Mouse (Mus musculus) kidney, postnatal 0 days (tissue): ENCODE results near the gene Gstt3. TPM values are rescaled to one million over a fixed set of nuclear protein-coding genes. Genes with fewer than 3 reads are reported as not detected.

Source experiments
- ATAC-seq: fragments of 200-750 bp; cut with Nextera tagmentation; replicated peaks from 2 replicates; pipeline ENCODE4 v1.8.0; 2017; ENCODE audit warnings: low read depth, moderate number of reproducible peaks, moderate TSS enrichment, moderate library complexity; ENCODE audit not compliant: low FRiP score
- DNase-seq: peaks from one replicate; pipeline ENCODE4 v3.0.0-alpha.2; 2016; ENCODE audit warnings: low spot score
- H3K27ac ChIP-seq: fragments of 300-500 bp; sonication (generic); 2 replicates; pipeline ENCODE4 v1.5.1; 2014; ENCODE audit warnings: mild to moderate bottlenecking
- H3K27me3 ChIP-seq: fragments of 300-500 bp; sonication (generic); 2 replicates; pipeline ENCODE4 v1.6.1; 2014; ENCODE audit warnings: low read length, mixed read lengths; ENCODE audit not compliant: insufficient read depth
- H3K36me3 ChIP-seq: fragments of 300-500 bp; sonication (generic); 2 replicates; pipeline ENCODE4 v1.6.1; 2014; ENCODE audit warnings: low read length, mixed read lengths; ENCODE audit not compliant: insufficient read depth
- H3K4me1 ChIP-seq: fragments of 300-500 bp; sonication (generic); replicated peaks from 2 replicates; pipeline ENCODE4 v1.6.1; 2014; ENCODE audit warnings: antibody characterized with exemption, low read length, mixed read lengths; ENCODE audit not compliant: insufficient read depth
- H3K4me2 ChIP-seq: fragments of 300-500 bp; sonication (generic); 2 replicates; pipeline ENCODE4 v1.6.1; 2014; ENCODE audit warnings: mild to moderate bottlenecking, low read length, moderate library complexity, mixed read lengths
- H3K4me3 ChIP-seq: fragments of 300-500 bp; sonication (generic); replicated peaks from 2 replicates; pipeline ENCODE4 v1.5.1; 2014; ENCODE audit warnings: low read depth, low read length
- H3K9ac ChIP-seq: fragments of 300-500 bp; sonication (generic); 2 replicates; pipeline ENCODE4 v1.6.1; 2014; ENCODE audit warnings: low read depth, low read length
- H3K9me3 ChIP-seq: fragments of 300-500 bp; sonication (generic); replicated peaks from 2 replicates; pipeline ENCODE4 v1.6.1; 2016; ENCODE audit warnings: low read length, inconsistent platforms, mixed read lengths
- CTCF ChIP-seq: IDR thresholded peaks from 2 replicates; pipeline ENCODE4 v1.5.1; 2016; ENCODE audit warnings: antibody characterized with exemption, low read depth, mild to moderate bottlenecking, moderate library complexity
- WGBS: fragments of 180-500 bp; shearing (Covaris S2); extraction: QIAGEN DNeasy Blood & Tissue Kit; methylation state at CpG from one replicate; pipeline ENCODE4 v1.1.7; 2014; 5-methylcytosine and 5-hydroxymethylcytosine counted together
- polyA plus RNA-seq: library from polyadenylated mRNA; unstranded; fragments of >200 nt; fragmentation: Nextera tagmentation; extraction: Ambion mirVana; gene quantifications from 2 replicates; pipeline ENCODE4 v1.2.1, GENCODE M21; 2015

The Gstt3 gene
- polyA plus RNA-seq, 1 experiment from 2014 or later = 78.3 TPM

GRCm38 (mm10) chr10:75788277-75788676 is 7.1 kb upstream of the Gstt3 start:
- Histone ChIP-seq H3K4me2 (no peak overlapping the region), H3K9ac (no peak overlapping the region), H3K36me3 (no peaks in the 10 kb centered on the region), H3K4me1 (no peaks in the 10 kb centered on the region), H3K27me3 (no peaks in the 10 kb centered on the region), H3K27ac (no peak overlapping the region), H3K4me3 (no peak overlapping the region), H3K9me3 (no peaks in the 10 kb centered on the region)
- WGBS = 78% methylated on average over 8 of the region's 8 CpGs
- no peak for TF ChIP-seq CTCF
- ATAC-seq = no peak
- no peak for DNase-seq

- Histone ChIP-seq H3K36me3 (no peaks in the 10 kb centered on the region), H3K4me1 (no peaks in the 10 kb centered on the region; the same call in 1 of the 2 replicates), H3K27ac (no peak overlapping the region), H3K4me2 (no peak overlapping the region), H3K9me3 (no peaks in the 10 kb centered on the region), H3K4me3 (no peak overlapping the region), H3K9ac (no peak overlapping the region), H3K27me3 (no peaks in the 10 kb centered on the region)
- no peak for ATAC-seq
- TF ChIP-seq CTCF = no peak
- 63% methylated on average over 1 of the region's 1 CpGs for WGBS
- DNase-seq = no peak
Observed at GRCm38 (mm10) chr10:75785442-75785841, 4.2 kb upstream of the Gstt3 start.

- 30% methylated on average over 15 of the region's 15 CpGs for WGBS
- Histone ChIP-seq H3K4me2 (peak overlapping the region; percentile 80), H3K27me3 (no peaks in the 10 kb centered on the region), H3K27ac (peak overlapping the region; percentile 78; the same call in 1 of the 2 replicates), H3K4me1 (no peaks in the 10 kb centered on the region; the same call in 1 of the 2 replicates), H3K9me3 (no peaks in the 10 kb centered on the region), H3K9ac (no peak overlapping the region; the same call in 1 of the 2 replicates), H3K4me3 (peak overlapping the region; percentile 43; the same call in 1 of the 2 replicates), H3K36me3 (no peaks in the 10 kb centered on the region)
- no peak for TF ChIP-seq CTCF
- ATAC-seq (peak; percentile 67), DNase-seq (peak; percentile 46)
Observed at GRCm38 (mm10) chr10:75779206-75780174, 1.7 kb downstream of the Gstt3 start.

DNA sequence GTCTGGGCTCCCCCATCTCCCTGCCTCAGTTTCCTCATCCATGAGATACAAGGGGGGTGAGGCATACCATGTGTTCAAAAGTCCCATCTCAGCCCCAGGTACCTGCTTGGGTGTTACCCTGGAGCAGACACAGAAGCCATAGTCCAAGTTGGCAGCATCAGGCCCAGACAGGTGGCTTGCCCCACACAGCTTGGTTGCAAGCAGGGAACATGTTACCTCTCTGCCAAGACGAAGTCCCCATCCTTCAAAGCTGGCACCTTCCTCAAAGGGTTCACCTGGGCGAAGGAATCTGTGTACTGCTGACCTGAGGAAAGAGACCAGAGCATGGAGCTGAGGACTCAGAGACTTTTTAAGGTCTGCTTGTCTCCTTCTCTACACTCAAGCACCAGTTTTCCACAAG is 3.3 kb downstream of the Gstt3 start:
- H3K4me1 ChIP-seq = no peaks in the 10 kb centered on the region; the same call in 1 of the 2 replicates
- no peaks in the 10 kb centered on the region for H3K36me3 ChIP-seq
- DNase-seq (no peak), ATAC-seq (no peak)
- H3K9me3 ChIP-seq = no peaks in the 10 kb centered on the region
- 88% methylated on average over 2 of the region's 2 CpGs for WGBS
- no peaks in the 10 kb centered on the region for H3K27me3 ChIP-seq
- no peak overlapping the region for H3K9ac ChIP-seq
- no peak overlapping the region for H3K27ac ChIP-seq
- no peak overlapping the region for H3K4me3 ChIP-seq
- H3K4me2 ChIP-seq = no peak overlapping the region
- no peak for TF ChIP-seq CTCF

DNA sequence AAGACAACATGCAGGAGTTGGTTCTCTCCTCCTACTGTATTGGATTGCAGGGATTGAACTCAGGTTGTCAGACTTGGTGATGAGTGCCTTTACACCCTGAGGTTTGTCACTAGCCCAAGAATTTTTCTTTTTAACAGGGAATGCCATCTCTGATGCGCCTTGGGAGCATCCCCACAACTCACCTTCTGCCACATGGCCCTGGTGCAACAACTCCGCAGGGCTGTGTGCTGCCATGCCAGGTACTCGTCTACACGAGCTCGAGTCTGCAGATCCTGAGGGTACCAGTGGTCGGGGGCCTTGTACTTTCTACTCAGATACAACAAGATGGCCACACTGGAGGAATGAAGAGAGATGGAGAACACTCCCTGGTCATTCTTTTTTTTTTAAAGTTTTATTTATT is 4.7 kb downstream of the Gstt3 start:
- ATAC-seq (no peak), DNase-seq (no peak)
- Histone ChIP-seq H3K27me3 (no peaks in the 10 kb centered on the region), H3K9me3 (no peaks in the 10 kb centered on the region), H3K27ac (no peak overlapping the region), H3K4me3 (no peak overlapping the region), H3K36me3 (no peaks in the 10 kb centered on the region), H3K4me1 (no peaks in the 10 kb centered on the region; the same call in 1 of the 2 replicates), H3K4me2 (no peak overlapping the region), H3K9ac (no peak overlapping the region)
- no peak for TF ChIP-seq CTCF
- 89% methylated on average over 6 of the region's 6 CpGs for WGBS

GRCm38 (mm10) chr10:75774587-75774986 is 6.6 kb downstream of the Gstt3 start:
- no peaks in the 10 kb centered on the region for H3K36me3 ChIP-seq
- 87% methylated on average over 9 of the region's 9 CpGs for WGBS
- DNase-seq (no peak), ATAC-seq (no peak)
- H3K9me3 ChIP-seq = no peaks in the 10 kb centered on the region
- no peaks in the 10 kb centered on the region for H3K4me1 ChIP-seq
- no peak overlapping the region for H3K4me3 ChIP-seq
- H3K4me2 ChIP-seq = no peak overlapping the region
- H3K9ac ChIP-seq = no peak overlapping the region
- H3K27me3 ChIP-seq = no peaks in the 10 kb centered on the region
- TF ChIP-seq CTCF = no peak
- H3K27ac ChIP-seq = no peak overlapping the region
